Mouse (Mus musculus) large intestine, adult 2 months (tissue): ENCODE results near the gene Bok. TPM values are rescaled to one million over a fixed set of nuclear protein-coding genes. Genes with fewer than 3 reads are reported as not detected.
"Not testable (repeated sequence)": the region's sequence is repeated elsewhere in the genome, so short reads cannot be mapped to it uniquely, and the experiment has no call there.

Source experiments
- DNase-seq: peaks from one replicate; pipeline ENCODE4 v3.0.0-alpha.2; 2012; ENCODE audit warnings: low read depth, low spot score
- WGBS: fragments of 180-500 bp; shearing (Covaris S2); methylation state at CpG from one replicate; pipeline ENCODE4 v1.1.7; 2018; 5-methylcytosine and 5-hydroxymethylcytosine counted together
- polyA plus RNA-seq: library from polyadenylated mRNA; depleted of rRNA; stranded (reverse); fragments of >200 nt; gene quantifications from 2 replicates; pipeline ENCODE4 v1.2.3, GENCODE M21; 2012; rRNA removed

The Bok gene
- 23.9 and 25.5 TPM in 2 replicates for polyA plus RNA-seq

GRCm38 (mm10) chr1:93685401-93686244, at the start of gene Bok:
TSS of gene Bok (plus strand) at chr1:93685660.
- WGBS = under 1% methylated on average over 74 of the region's 78 CpGs
- DNase-seq = no peak

- 22% methylated on average over 7 of the region's 7 CpGs for WGBS
Observed at GRCm38 (mm10) chr1:93636211-93636897, 49.1 kb upstream of the Bok start.

GRCm38 (mm10) chr1:93641978-93642377, 43.5 kb upstream of the Bok start:
- DNase-seq = no peak
- 88% methylated on average over 2 of the region's 2 CpGs for WGBS

More at GRCm38 (mm10) chr1:93636211-93636897, 49.1 kb upstream of the Bok start:
- no peak for DNase-seq

- no peak for DNase-seq
- 91% methylated on average over 2 of the region's 2 CpGs for WGBS
Observed at GRCm38 (mm10) chr1:93642692-93643091, 42.8 kb upstream of the Bok start.

DNA sequence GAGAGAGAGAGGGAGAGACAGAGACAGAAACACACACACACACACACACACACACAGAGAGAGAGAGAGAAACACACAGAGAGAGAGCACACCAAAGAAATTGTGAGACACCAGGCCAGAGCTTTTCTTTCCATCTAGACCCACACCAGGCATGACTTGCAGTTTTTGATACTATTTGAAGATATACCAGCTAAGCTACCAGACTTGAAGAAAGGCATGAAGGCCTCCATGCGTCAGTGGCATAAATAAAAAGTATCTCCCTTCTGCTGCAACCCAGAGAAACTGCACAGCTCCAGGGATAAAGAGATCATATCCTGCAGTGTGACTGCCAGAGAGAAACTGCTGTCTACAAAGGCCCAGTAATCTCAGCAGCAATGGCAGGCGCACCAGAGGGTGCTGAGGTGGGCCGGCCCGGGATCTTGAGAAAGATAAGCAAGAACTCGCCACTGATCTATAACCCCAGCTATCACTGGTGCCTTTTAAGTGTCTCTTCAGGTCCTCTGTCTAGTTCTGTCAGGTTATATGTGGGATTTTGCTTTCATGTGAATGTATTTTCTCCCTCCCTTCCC, 35.8 kb upstream of the Bok start:
- DNase-seq = no peak
- 85% methylated on average over 5 of the region's 5 CpGs for WGBS

DNA sequence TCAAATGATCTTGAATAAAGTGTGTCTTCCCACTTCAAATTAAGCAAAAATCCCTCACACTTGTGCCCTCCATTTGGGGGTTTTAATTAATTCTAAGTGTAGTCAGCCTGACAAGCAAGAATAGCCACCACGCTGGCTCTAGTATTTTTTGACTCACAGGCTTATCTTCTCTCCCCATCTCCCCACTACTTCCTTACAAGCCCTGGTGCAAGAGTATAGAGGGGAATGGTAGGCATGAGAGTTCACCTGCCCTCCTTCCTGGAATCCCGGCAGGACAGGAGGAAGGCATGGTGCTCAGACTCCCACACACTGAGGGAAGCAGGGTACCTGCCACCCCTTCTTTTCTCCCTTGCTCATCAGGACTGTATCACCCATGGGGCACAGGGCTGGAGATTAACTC, 31.2 kb upstream of the Bok start:
- DNase-seq = no peak
- WGBS = 12% methylated on average over 2 of the region's 2 CpGs

GRCm38 (mm10) chr1:93654798-93655197, 30.7 kb upstream of the Bok start:
- 34% methylated on average over 2 of the region's 2 CpGs for WGBS
- peak; percentile 84 for DNase-seq

- WGBS = 51% methylated on average over 7 of the region's 7 CpGs
Observed at GRCm38 (mm10) chr1:93656325-93657024, 29.0 kb upstream of the Bok start.

DNA sequence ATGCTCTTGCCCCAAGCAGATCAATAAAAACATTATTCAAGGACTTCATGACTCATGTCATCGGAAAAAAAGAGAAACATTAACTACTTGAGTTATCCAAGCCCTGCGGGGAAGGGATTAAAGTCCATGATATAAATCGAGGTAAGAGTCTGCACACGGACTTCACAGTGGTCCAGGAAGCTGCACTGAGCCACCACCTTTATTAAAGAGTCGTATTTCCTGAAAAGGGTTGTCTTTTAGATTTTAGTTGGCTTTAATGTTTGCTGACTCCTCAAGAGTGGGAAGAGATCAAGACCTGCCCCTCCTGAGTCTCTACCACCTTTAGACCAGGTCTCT, 28.5 kb upstream of the Bok start:
- 20% methylated on average over 5 of the region's 5 CpGs for WGBS
- DNase-seq = no peak

More at GRCm38 (mm10) chr1:93656325-93657024, 29.0 kb upstream of the Bok start:
- DNase-seq = no peak

DNA sequence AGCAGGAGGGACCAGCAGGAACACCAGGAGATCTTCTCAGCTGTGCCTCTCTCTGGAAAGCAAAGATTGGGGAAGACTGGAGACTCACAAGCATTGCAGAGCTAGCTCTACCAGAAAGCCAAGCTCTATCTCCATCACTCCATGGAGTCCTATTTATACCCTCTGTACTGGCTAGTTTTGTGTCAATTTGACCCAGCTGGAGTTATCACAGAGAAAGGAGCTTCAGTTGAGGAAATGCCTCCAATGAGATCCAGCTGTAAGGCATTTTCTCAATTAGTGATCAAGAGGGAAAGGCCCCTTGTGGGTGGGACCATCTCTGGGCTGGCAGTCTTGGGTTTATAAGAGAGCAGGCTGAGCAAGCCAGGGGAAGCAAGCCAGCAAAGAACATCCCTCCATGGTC, 26.9 kb upstream of the Bok start, which contains the start of gene Stk25:
Gene Stk25 (minus strand): TSS at position 101 of the 400 bp plus-strand sequence.
- DNase-seq = not testable (repeated sequence)

GRCm38 (mm10) chr1:93667760-93668400, 17.6 kb upstream of the Bok start:
- 51% methylated on average over 13 of the region's 13 CpGs for WGBS
- no peak for DNase-seq

DNA sequence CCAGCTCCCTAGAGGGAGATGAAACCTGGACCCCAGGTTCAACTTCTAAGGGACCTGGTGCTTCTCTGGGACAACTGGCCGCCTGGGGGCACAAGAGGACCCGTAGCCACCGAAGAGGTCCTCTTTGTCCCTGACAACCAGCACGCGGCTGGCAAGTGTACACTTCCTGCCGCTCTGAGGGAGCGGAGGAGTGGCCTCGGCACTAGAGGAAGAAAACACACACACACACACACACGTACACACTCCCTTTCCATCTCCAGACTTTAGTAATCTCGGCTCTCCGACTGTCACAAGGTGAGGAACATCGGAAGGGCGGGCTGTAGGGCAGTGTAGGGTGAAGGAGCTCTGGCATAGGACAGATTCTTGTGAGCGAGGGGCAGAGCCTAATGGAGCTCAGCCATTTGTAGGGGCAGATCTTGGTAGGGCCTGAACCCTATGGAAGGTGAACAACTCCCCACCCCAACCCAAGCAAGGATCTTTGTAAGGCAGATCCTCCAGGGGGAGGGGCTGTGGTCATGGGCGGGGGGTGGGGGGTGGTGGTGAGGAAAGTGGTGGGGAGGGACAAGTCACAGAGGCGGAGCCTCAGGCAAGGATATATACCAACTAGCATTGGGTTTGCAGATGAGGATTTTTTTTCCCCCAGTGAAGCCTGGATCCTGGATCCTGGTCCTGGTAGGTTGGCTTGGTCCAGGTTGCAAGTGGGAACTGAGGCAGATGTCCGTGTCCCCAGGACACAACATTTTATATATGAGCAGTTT, 16.5 kb upstream of the Bok start:
- no peak for DNase-seq
- 8% methylated on average over 17 of the region's 17 CpGs for WGBS

- DNase-seq = no peak
Observed at GRCm38 (mm10) chr1:93669941-93670340, 15.5 kb upstream of the Bok start.

DNA sequence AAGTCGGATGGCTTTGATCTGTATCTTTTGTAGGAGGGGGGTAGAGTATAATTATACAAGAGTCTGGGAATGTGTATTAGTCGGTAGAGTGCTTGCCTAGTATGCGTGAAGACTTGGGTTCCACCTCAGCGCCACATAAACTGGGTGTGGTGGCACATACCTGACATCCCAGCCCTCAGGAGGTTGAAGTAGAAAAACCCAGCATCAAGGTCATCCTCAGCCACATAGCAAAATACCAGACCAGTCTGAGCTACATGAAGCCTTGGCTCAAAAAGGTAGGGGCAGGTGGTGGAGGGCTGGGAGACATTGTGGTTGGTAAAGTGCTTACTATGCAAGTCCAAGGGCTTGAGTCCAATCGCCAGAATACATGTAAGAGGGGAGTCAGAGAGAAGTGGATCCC, 12.8 kb upstream of the Bok start:
- DNase-seq = no peak
- 79% methylated on average over 5 of the region's 5 CpGs for WGBS

GRCm38 (mm10) chr1:93678386-93678785, 7.1 kb upstream of the Bok start:
- DNase-seq = no peak
- 28% methylated on average over 2 of the region's 2 CpGs for WGBS

- no peak for DNase-seq
- 39% methylated on average over 7 of the region's 7 CpGs for WGBS
Observed at GRCm38 (mm10) chr1:93679889-93680568, 5.4 kb upstream of the Bok start.

GRCm38 (mm10) chr1:93686245-93686960, 943 bp downstream of the Bok start:
- no peak for DNase-seq
- 3% methylated on average over 51 of the region's 51 CpGs for WGBS

- WGBS = 23% methylated on average over 3 of the region's 3 CpGs
- no peak for DNase-seq
Observed at GRCm38 (mm10) chr1:93686961-93687320, 1.5 kb downstream of the Bok start.
